Mouse (Mus musculus): Measurements from ENCODE around the gene Gm42372. TPM values are rescaled to one million over a fixed set of nuclear protein-coding genes. Genes with fewer than 3 reads are reported as not detected.

Gm42372 gene
- total and polyA plus RNA-seq, 2 experiments from 2014 or later: 9.0 to 48.8 TPM

DNA sequence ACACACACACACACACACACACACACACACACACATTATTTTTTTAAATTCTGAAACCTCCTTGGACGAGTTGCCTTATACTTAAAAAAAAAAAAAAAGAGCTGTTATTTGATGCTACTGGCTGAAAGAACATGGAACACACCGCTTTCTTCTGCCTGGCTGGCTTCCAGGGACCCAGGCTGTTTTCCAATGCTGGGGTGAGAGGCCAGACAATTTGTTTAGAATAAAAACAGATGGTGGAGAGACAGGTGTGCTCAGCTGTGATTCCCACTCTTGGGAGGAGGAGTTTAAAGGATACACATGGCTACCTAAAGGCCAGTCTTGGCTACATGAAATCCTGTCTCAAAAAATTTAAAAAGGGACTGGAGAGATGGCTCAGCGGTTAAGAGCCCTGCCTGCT, 5.5 kb downstream of the Gm42372 start:
- no peak for ATAC-seq (ENCODE audit: low FRiP score)
- H3K4me1 ChIP-seq (ENCODE audit: insufficient read depth, low read length): peaks cover 30% of the 10 kb centered on the region
- H3K27me3 ChIP-seq (ENCODE audit: insufficient read depth, low read length): no peaks in the 10 kb centered on the region
- no peak for TF ChIP-seq CTCF (IDR thresholded peaks at IDR 0.05)
- H3K4me2 ChIP-seq (ENCODE audit: low read depth, low read length, poor library complexity, severe bottlenecking): no peak overlapping the region
- DNase-seq (ENCODE audit: low spot score): peak; percentile 40
- H3K9ac ChIP-seq (replicated peaks; ENCODE audit: low read length, poor library complexity, severe bottlenecking): no peak overlapping the region
- H3K9me3 ChIP-seq (ENCODE audit: low read length): no peaks in the 10 kb centered on the region
- WGBS: 39% methylated on average over 3 of the region's 3 CpGs
- no peak overlapping the region for H3K4me3 ChIP-seq (ENCODE audit: low read depth, low read length)
- H3K36me3 ChIP-seq (ENCODE audit: insufficient read depth, low read length): no peaks in the 10 kb centered on the region
- peak overlapping the region; percentile 71; the same call in 1 of the 2 replicates for H3K27ac ChIP-seq (ENCODE audit: low read depth, low read length)

DNA sequence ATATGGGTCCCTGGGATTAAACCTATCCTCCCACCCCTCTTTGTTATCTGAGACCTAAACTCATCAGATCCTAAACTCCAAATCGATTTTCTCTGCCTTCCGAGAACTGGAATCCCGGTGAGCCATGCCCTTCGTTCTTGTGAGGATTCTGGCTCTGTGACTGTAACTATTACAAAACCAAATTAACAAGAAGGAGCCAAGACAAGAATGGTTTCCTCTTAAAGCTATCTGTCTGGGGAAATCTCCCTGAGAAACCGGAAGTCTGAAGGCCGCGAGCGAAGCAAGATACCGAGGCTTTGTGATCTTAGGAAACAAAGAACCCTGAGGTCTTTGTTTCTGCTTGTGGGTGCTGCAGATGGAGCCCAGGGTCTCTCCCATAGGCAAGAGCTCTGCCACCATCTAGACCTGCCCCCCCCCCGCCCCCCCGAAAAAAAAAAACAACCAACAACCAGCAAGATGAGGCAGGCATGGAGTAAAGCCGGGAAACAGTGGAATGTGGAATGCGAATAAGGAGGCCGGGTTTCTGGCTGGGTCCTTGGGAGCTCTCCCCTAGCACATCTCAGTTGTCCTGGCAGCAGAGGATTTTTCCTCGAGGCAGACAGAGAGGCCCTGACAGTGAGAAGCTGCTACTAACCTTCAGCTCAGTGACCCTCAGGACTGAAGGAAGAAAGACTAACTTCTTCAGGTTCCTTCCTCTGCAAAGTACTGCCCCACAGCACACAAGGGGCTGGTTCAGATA, 7.3 kb downstream of the Gm42372 start:
- TF ChIP-seq CTCF (IDR thresholded peaks at IDR 0.05): no peak
- Histone ChIP-seq H3K27ac (ENCODE audit: low read depth, low read length) (peak overlapping the region; percentile 39), H3K9me3 (ENCODE audit: low read length) (no peaks in the 10 kb centered on the region), H3K4me3 (ENCODE audit: low read depth, low read length) (no peak overlapping the region), H3K4me1 (ENCODE audit: insufficient read depth, low read length) (peaks cover 19% of the 10 kb centered on the region), H3K4me2 (ENCODE audit: low read depth, low read length, poor library complexity, severe bottlenecking) (no peak overlapping the region), H3K9ac (replicated peaks; ENCODE audit: low read length, poor library complexity, severe bottlenecking) (0 out of 2 replicates have a peak overlapping the region, but pooled peaks have one; percentile 24), H3K36me3 (ENCODE audit: insufficient read depth, low read length) (no peaks in the 10 kb centered on the region), H3K27me3 (ENCODE audit: insufficient read depth, low read length) (no peaks in the 10 kb centered on the region)
- DNase-seq (ENCODE audit: low spot score) (no peak), ATAC-seq (ENCODE audit: low FRiP score) (no peak)
- WGBS: 21% methylated on average over 15 of the region's 15 CpGs

DNA sequence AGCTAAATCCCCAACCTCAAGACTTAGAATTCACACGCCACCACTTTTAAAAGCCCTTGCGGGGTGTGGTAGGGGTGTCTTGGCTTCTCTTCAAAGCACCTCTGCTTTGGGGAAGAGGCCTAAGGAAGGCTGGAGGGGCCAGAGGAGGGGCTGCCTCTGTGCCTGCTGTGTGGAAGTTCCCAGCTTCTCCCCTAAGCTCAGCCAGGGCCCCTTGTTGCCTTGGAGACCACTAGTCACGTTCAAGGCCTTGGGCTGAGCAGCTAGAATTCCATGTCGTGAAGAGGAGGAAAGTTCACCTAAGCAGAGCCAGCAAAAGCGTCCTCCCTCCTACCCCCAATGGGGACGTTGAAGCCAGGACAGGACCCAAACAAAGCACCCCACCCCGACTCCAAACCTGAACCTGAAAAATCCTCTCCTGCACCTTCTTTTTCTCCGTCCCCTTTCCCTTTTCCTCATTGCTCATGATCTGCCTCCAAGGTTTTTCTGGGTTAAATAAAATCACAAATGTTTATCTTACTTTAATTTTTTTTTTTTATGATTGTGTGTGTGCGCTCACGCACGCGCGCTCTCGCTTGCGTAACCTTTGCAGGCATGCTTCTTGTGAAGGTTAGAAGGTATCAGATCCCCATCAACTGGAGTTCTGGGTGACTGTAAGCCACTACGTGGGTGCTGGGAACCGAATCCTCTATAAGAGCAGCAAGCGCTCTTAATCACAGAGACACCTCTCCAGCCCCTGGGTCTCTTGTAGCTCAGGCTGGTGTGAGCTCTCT, 9.0 kb downstream of the Gm42372 start:
- ATAC-seq (ENCODE audit: low FRiP score) (0 out of 2 replicates have a peak, but pooled peaks have one; percentile 44), DNase-seq (ENCODE audit: low spot score) (peak; percentile 69)
- Histone ChIP-seq H3K27me3 (ENCODE audit: insufficient read depth, low read length) (no peaks in the 10 kb centered on the region), H3K4me2 (ENCODE audit: low read depth, low read length, poor library complexity, severe bottlenecking) (peak overlapping the region; percentile 15; the same call in 1 of the 2 replicates), H3K36me3 (ENCODE audit: insufficient read depth, low read length) (no peaks in the 10 kb centered on the region), H3K27ac (ENCODE audit: low read depth, low read length) (peak overlapping the region; percentile 63), H3K4me1 (ENCODE audit: insufficient read depth, low read length) (peaks cover 19% of the 10 kb centered on the region), H3K9me3 (ENCODE audit: low read length) (no peaks in the 10 kb centered on the region), H3K9ac (replicated peaks; ENCODE audit: low read length, poor library complexity, severe bottlenecking) (0 out of 2 replicates have a peak overlapping the region, but pooled peaks have one; percentile 29), H3K4me3 (ENCODE audit: low read depth, low read length) (no peak overlapping the region)
- TF ChIP-seq CTCF (IDR thresholded peaks at IDR 0.05): no peak
- 50% methylated on average over 18 of the region's 18 CpGs for WGBS

DNA sequence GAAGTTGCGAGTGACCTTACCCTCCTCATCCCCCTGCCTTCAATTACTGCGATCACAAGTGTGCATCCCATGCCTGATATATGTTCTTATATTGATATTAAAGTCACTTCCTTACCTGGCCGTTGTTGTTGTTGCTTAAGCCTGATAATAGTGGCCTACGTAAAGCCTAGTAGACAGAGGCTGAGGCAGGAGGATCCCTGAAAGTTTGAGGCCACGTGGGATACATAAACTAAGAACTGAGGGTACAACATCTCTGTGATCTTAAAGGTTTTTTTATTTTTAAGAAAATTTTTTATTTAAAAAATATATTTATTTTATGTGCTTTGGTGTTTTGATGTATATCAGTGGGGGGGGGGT, 9.5 kb downstream of the Gm42372 start, which contains the start of gene Ccdc8:
Ccdc8 (plus strand) TSS at position 258 of the 357 bp plus-strand sequence.
- H3K9ac ChIP-seq (replicated peaks; ENCODE audit: low read length, poor library complexity, severe bottlenecking): 0 out of 2 replicates have a peak within 1 kb of the TSS, but pooled peaks have one; percentile 29
- no peaks in the 10 kb centered on the region for H3K9me3 ChIP-seq (ENCODE audit: low read length)
- ATAC-seq (ENCODE audit: low FRiP score) (no peak), DNase-seq (ENCODE audit: low spot score) (no peak)
- no peak for TF ChIP-seq CTCF (IDR thresholded peaks at IDR 0.05)
- no peaks in the 10 kb centered on the region for H3K36me3 ChIP-seq (ENCODE audit: insufficient read depth, low read length)
- peak within 1 kb of the TSS; percentile 63 for H3K27ac ChIP-seq (ENCODE audit: low read depth, low read length)
- peak within 1 kb of the TSS; percentile 44; the same call in 1 of the 2 replicates for H3K4me2 ChIP-seq (ENCODE audit: low read depth, low read length, poor library complexity, severe bottlenecking)
- H3K4me1 ChIP-seq (ENCODE audit: insufficient read depth, low read length): peaks cover 18% of the 10 kb centered on the region
- H3K27me3 ChIP-seq (ENCODE audit: insufficient read depth, low read length): no peaks in the 10 kb centered on the region
- 94% methylated on average over 5 of the region's 5 CpGs for WGBS
- peak within 1 kb of the TSS; percentile 30 for H3K4me3 ChIP-seq (ENCODE audit: low read depth, low read length)

DNA sequence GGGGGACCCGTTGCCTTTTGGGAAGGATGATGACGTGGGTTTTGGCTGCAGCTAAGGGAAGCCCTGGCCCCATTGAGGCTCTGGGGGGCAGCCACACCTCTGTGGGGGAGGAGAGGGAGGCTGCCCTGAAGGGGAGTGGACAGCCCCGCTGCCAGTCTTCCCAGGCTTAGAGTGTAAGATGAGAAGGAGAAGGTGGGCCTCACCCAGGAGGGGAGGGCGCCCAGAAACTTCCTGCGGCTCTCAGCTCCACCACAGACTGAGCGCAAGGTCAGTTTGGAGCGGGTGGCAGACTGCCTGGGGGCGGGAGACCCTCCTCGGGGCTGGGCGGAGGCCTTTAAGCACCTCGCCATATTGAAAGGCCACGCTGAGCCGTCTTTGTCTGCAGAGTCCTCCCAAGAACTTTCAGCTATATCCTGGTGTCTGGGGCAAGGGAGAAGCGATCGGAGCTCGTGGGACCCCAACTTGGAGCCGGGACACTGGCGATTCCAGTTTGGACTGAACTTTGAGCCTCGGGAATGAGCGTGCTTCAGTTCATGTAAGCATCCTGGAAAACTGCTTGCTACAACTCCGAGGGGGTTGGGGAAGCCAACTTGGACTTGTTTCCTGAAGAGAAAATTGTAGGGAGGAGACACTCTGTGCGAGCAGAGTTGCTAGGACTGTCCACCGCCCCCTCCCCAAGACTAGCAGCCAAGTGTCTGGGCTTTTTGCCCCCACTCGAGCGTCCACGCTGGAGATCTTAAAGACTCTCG, 10.9 kb downstream of the Gm42372 start:
- ATAC-seq (ENCODE audit: low FRiP score) (peak; percentile 60), DNase-seq (ENCODE audit: low spot score) (peak; percentile 75)
- 13% methylated on average over 26 of the region's 27 CpGs for WGBS
- no peak for TF ChIP-seq CTCF (IDR thresholded peaks at IDR 0.05)
- peak overlapping the region; percentile 44 for H3K4me2 ChIP-seq (ENCODE audit: low read depth, low read length, poor library complexity, severe bottlenecking)
- H3K9ac ChIP-seq (replicated peaks; ENCODE audit: low read length, poor library complexity, severe bottlenecking): peak overlapping the region; percentile 50
- H3K36me3 ChIP-seq (ENCODE audit: insufficient read depth, low read length): no peaks in the 10 kb centered on the region
- peaks cover 16% of the 10 kb centered on the region for H3K4me1 ChIP-seq (ENCODE audit: insufficient read depth, low read length)
- H3K27me3 ChIP-seq (ENCODE audit: insufficient read depth, low read length): no peaks in the 10 kb centered on the region
- no peaks in the 10 kb centered on the region for H3K9me3 ChIP-seq (ENCODE audit: low read length)
- peak overlapping the region; percentile 32; the same call in 1 of the 2 replicates for H3K27ac ChIP-seq (ENCODE audit: low read depth, low read length)
- peak overlapping the region; percentile 30 for H3K4me3 ChIP-seq (ENCODE audit: low read depth, low read length)

Measured in midbrain, postnatal 0 days (tissue).